Comparison of ENCODE assay signal across 8 mouse cellular contexts in genomic region chr4:115062540-115062874, GRCm38 (mm10). TPM values are rescaled to one million over a fixed set of nuclear protein-coding genes. Genes with fewer than 3 reads are reported as not detected.
DNase-seq lines count a peak whose midpoint lies in the region; ATAC-seq and TF ChIP-seq lines count a peak whose summit lies in the region.

No protein-coding gene starts in this region.

- peak in 1 of 2 experiments; percentile 22 for DNase-seq in heart, adult 2 months
- no peak for DNase-seq in heart, postnatal 36 days
- DNase-seq in brain, embryonic 14.5 days (ENCODE audit: low read depth), result peak; percentile 25
- no peak for DNase-seq in hindbrain, embryonic 14.5 days (ENCODE audit: low spot score)
- DNase-seq in gastrocnemius, postnatal 4 days (ENCODE audit: low spot score in 2 of 2), result no peak
- no peak for DNase-seq in adrenal gland, adult 2 months

- H3K4me3 ChIP-seq in heart, adult 2 months, result peak overlapping the region; percentile 47
- peak overlapping the region; percentile 46 for H3K4me3 ChIP-seq in hindbrain, embryonic 14.5 days (replicated peaks; ENCODE audit: low read length)
- peak overlapping the region; percentile 51 for H3K4me3 ChIP-seq in midbrain, embryonic 12.5 days

- peak overlapping the region; percentile 55; the same call in 1 of the 2 replicates for H3K9ac ChIP-seq in heart, adult 2 months (ENCODE audit: low read depth, low read length)
- H3K9ac ChIP-seq in hindbrain, embryonic 14.5 days, result peak overlapping the region; percentile 53
- peak overlapping the region; percentile 62; the same call in 1 of the 2 replicates for H3K9ac ChIP-seq in midbrain, embryonic 12.5 days (replicated peaks)

- TF ChIP-seq EP300 in heart, adult 2 months (IDR thresholded peaks at IDR 0.05; ENCODE audit: insufficient read depth, low read depth, low read length), result no peak

- H3K27me3 ChIP-seq in heart, adult 2 months (ENCODE audit: control insufficient read depth, insufficient read depth, low read length), result peaks cover 8% of the 10 kb centered on the region
- peaks cover 89% of the 10 kb centered on the region for H3K27me3 ChIP-seq in hindbrain, embryonic 14.5 days (ENCODE audit: control insufficient read depth, insufficient read depth, low read length)
- peaks cover 96% of the 10 kb centered on the region for H3K27me3 ChIP-seq in midbrain, embryonic 12.5 days

- no peak for ATAC-seq in hindbrain, embryonic 14.5 days (ENCODE audit: low FRiP score)
- 0 out of 2 replicates have a peak, but pooled peaks have one; percentile 3 for ATAC-seq in midbrain, embryonic 12.5 days (ENCODE audit: low FRiP score, low read depth)
- no peak for ATAC-seq in frontal cortex, adult (ENCODE audit: low TSS enrichment)

- TF ChIP-seq CTCF in heart, adult 2 months (IDR thresholded peaks at IDR 0.05), result no peak
- no peak for TF ChIP-seq CTCF in brain, embryonic 14.5 days (IDR thresholded peaks at IDR 0.05; ENCODE audit: borderline replicate concordance, extremely low read depth, insufficient read depth, insufficient read length)

- TF ChIP-seq POLR2A in heart, adult 2 months (IDR thresholded peaks at IDR 0.05; ENCODE audit: insufficient read depth, low read depth, low read length), result no peak
- no peak for TF ChIP-seq POLR2A in brain, embryonic 14.5 days (IDR thresholded peaks at IDR 0.05; ENCODE audit: borderline replicate concordance, extremely low read depth, insufficient read depth, insufficient read length, poor library complexity, severe bottlenecking)

- no peaks in the 10 kb centered on the region for H3K9me3 ChIP-seq in hindbrain, embryonic 14.5 days (ENCODE audit: control insufficient read depth, low read length)
- no peaks in the 10 kb centered on the region for H3K9me3 ChIP-seq in midbrain, embryonic 12.5 days

- H3K4me1 ChIP-seq in heart, adult 2 months (ENCODE audit: control insufficient read depth, insufficient read depth, low read length), result peaks cover 2% of the 10 kb centered on the region; the same call in 1 of the 2 replicates
- peaks cover 12% of the 10 kb centered on the region for H3K4me1 ChIP-seq in hindbrain, embryonic 14.5 days (replicated peaks; ENCODE audit: control insufficient read depth, insufficient read depth, low read length)
- H3K4me1 ChIP-seq in midbrain, embryonic 12.5 days, result peaks cover 15% of the 10 kb centered on the region

- peak overlapping the region; percentile 89 for H3K4me2 ChIP-seq in hindbrain, embryonic 14.5 days (replicated peaks)
- peak overlapping the region; percentile 85 for H3K4me2 ChIP-seq in midbrain, embryonic 12.5 days (replicated peaks)

- intact Hi-C loops in heart, adult 2 months (cut with DNase I), result no loop called here
- intact Hi-C loops in heart, postnatal 36 days (cut with DNase I), result loop anchor here (2.0 kb wide), 1 partner anchor 22 kb away; no protein-coding TSS in a partner anchor

- 2% methylated on average over 9 of the region's 9 CpGs for WGBS in heart, adult 2 months
- whole genome bisulfite sequencing in hindbrain, embryonic 14.5 days, result under 1% methylated on average over 9 of the region's 9 CpGs
- 2% methylated on average over 9 of the region's 9 CpGs for WGBS in midbrain, embryonic 12.5 days

- H3K27ac ChIP-seq in heart, adult 2 months, result peak overlapping the region; percentile 48; the same call in 1 of the 2 replicates
- H3K27ac ChIP-seq in hindbrain, embryonic 14.5 days, result no peak overlapping the region
- peak overlapping the region; percentile 44 for H3K27ac ChIP-seq in midbrain, embryonic 12.5 days (replicated peaks)

- no peaks in the 10 kb centered on the region for H3K36me3 ChIP-seq in heart, adult 2 months (ENCODE audit: control insufficient read depth, insufficient read depth, low read length)
- H3K36me3 ChIP-seq in hindbrain, embryonic 14.5 days (replicated peaks; ENCODE audit: control insufficient read depth, insufficient read depth), result no peaks in the 10 kb centered on the region
- H3K36me3 ChIP-seq in midbrain, embryonic 12.5 days, result no peaks in the 10 kb centered on the region

- no peaks in the 10 kb centered on the region for H3K79me2 ChIP-seq in heart, adult 2 months (replicated peaks; ENCODE audit: control insufficient read depth, insufficient read depth, low read length)

RNA-seq across cellular contexts. Expression of gene Tal1, which starts 6.3 kb away (rescaled TPM):
- 1 to 10 TPM; 3.1 to 3.3 TPM for total RNA-seq in heart, adult 2 months (2021)
- 2.9 and 4.9 TPM in 2 replicates for polyA plus RNA-seq in heart, adult 2 months (2012; rRNA removed)
- 1 to 10 TPM; 4.0 to 4.3 TPM for total RNA-seq in heart, postnatal 36 days (2021)
- 20.7 and 29.7 TPM in 2 replicates for polyA plus RNA-seq in brain, embryonic 14.5 days (2012; rRNA removed)
- 5.6 and 7.4 TPM in 2 replicates for polyA plus RNA-seq in hindbrain, embryonic 14.5 days (2014; fragmentation: Nextera tagmentation; extraction: Ambion mirVana)
- polyA plus RNA-seq in midbrain, embryonic 12.5 days (2016; fragmentation: Nextera tagmentation; extraction: Ambion mirVana), result 9.6 and 9.8 TPM in 2 replicates
- 1 to 10 TPM; 2.4 to 3.6 TPM for total RNA-seq in gastrocnemius, postnatal 4 days (2021)
- total RNA-seq in adrenal gland, adult 2 months (2021), result 1 to 10 TPM; 1.8 to 2.8 TPM
- 5.1 and 8.9 TPM in 2 replicates for polyA plus RNA-seq in adrenal gland, adult 2 months (2012; rRNA removed)

RNA-seq across cellular contexts. Expression of gene Pdzk1ip1, which starts 26.0 kb away (rescaled TPM):
- total RNA-seq in heart, adult 2 months (2021), result under 1 TPM; 0.70 to 0.86 TPM
- 1.9 and 3.9 TPM in 2 replicates for polyA plus RNA-seq in heart, adult 2 months (2012; rRNA removed)
- total RNA-seq in heart, postnatal 36 days (2021), result not detected
- 3.4 and 3.9 TPM in 2 replicates for polyA plus RNA-seq in brain, embryonic 14.5 days (2012; rRNA removed)
- 3.0 and 3.7 TPM in 2 replicates for polyA plus RNA-seq in hindbrain, embryonic 14.5 days (2014; fragmentation: Nextera tagmentation; extraction: Ambion mirVana)
- 11.8 and 12.9 TPM in 2 replicates for polyA plus RNA-seq in midbrain, embryonic 12.5 days (2016; fragmentation: Nextera tagmentation; extraction: Ambion mirVana)
- under 1 TPM in 1 of 2 experiments, not detected in 1; 0.70 TPM for total RNA-seq in gastrocnemius, postnatal 4 days (2021)
- under 1 TPM; 0.48 to 0.61 TPM for total RNA-seq in adrenal gland, adult 2 months (2021)
- polyA plus RNA-seq in adrenal gland, adult 2 months (2012; rRNA removed), result 5.1 and 10.0 TPM in 2 replicates
